Mouse (Mus musculus) left cerebral cortex, adult 18-20 months (tissue): ENCODE data around the gene Mc1r. TPM values are rescaled to one million over a fixed set of nuclear protein-coding genes. Genes with fewer than 3 reads are reported as not detected.
"Not testable (repeated sequence)": the region's sequence is repeated elsewhere in the genome, so short reads cannot be mapped to it uniquely, and the experiment has no call there.

Experiments used
- DNase-seq, 2 experiments: peaks; one replicate each; pipeline ENCODE4 v3.0.0; 2021 to 2022; ENCODE audit warnings: low spot score in 2 of 2, mixed read lengths in 1 of 2
- total RNA-seq, 2 experiments: library from RNA; stranded (reverse); gene quantifications; 2 replicates each; pipeline ENCODE4 v1.2.3; 2021

Gene Mc1r
- total RNA-seq, 2 experiments from 2014 or later, result 0.12 TPM; not detected in 1

- peak; percentile 87 to 92 for DNase-seq
Measured at GRCm38 (mm10) chr8:123411246-123411645, 4.3 kb downstream of the Mc1r start, which contains the start of gene Tubb3. Gene Tubb3, plus strand, starts transcription at chr8:123411424.

DNA sequence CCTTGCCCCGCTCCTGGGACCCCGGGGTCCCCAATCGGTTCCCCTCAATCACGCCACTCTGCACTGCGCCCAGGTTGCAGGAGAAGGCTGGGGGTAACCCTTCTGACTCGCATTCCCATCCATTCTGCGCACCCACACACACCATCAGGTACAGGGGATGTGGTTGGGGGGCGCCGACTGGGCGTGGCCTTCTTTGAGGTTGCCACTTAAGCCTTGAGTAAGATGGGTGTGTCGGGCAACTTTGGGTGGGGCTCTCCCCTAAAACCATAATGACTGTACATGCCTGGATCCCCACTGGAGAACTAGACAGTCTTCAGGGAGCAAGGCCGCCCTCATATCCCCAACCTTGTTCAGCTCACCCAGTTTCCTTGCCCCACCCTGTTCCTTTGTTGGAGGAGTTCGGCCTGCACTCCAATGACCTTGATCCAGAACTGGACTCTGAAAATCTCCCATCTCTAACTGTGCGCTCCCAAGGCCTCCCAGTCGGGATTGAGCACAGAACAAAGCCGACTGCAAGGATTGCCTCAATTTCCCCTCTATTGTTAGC, 4.9 kb downstream of the Mc1r start:
- DNase-seq, result no peak

GRCm38 (mm10) chr8:123412560-123413170, 5.8 kb downstream of the Mc1r start:
- DNase-seq, result peak; percentile 74 to 82

DNA sequence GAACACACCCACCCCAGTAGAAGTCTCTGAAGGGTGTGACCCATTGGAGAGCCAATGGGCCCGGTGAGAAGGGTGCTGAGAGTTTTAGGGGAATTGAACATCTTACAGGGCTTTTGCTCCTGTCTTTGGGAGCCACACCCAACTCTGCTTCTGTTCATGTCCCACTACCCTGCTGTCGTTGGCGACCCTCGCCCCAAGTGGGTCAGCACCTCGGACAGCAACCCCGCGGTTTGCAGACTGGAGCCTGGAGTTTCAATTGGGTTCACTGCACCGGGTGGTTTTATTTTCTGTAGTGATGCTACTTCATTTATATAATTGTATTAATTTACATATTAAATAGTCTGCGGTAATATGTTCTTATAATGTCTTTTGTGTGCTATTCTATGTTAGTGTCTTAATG, 7.3 kb downstream of the Mc1r start:
- DNase-seq, result no peak

GRCm38 (mm10) chr8:123414997-123415696, 8.2 kb downstream of the Mc1r start:
- not testable (repeated sequence) for DNase-seq

DNA sequence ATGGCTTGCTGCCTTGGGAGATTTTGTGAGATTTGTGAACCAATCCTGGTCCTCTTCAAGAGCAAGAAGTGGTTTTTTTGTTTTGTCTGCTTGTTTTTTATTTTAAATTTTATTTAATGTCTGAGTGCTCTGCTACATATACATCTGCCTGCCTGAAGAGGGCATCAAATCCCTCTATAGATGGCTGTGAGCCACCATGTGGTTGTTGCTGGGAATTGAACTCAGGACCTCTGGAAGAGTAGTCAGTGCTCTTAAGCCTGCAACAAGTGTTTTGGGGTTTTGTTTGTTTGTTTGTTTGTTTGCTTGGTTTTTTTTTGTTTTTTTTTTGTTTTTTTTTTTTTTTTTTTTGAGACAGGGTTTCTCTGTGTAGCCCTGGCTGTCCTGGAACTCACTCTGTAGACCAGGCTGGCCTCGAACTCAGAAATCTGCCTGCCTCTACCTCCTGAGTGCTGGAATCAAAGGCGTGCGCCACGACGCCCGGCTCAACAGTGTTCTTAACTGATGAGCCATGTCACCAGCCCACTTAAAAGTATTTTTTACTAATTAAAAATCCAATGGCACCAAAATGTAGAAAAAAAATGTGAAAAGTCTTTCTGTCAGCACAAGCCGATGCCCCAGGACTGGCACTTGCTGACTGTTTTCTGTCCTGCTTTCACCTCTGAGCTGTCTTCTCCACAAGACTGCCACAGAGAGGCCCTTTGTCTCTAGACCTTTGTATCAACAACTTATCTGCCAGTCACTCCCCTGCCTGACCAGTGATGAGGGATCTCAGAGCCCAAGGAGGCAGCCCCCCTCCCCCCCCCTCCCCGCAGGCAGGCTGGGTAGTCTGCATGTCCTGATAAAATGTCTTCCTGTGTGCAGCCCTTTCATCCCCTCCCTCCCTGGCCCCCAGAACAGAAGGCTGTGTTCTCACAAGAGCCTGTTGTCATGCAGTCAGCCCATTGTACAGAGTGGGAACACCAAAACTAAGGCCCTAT, 9.3 kb downstream of the Mc1r start:
- DNase-seq, result no peak

GRCm38 (mm10) chr8:123416944-123417555, 10.1 kb downstream of the Mc1r start:
- no peak for DNase-seq

DNA sequence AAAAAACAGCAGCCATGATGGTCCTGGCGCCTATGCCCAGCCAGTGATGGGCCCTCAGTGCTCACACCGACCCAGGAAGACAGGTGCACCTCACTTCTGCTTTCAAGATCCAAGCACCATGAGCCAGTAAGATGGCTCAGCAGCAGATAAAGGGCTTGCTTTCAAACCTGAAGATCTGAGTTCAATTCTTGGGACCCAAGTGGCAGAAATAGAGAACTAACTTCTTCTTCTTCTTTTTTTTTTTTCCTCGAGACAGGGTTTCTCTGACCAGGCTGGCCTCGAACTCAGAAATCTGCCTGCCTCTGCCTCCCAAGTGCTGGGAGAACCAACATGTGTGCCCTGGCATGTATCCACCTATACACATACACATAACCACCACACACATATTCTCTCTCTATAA, 12.8 kb downstream of the Mc1r start:
- no peak for DNase-seq

GRCm38 (mm10) chr8:123420525-123421281, 13.8 kb downstream of the Mc1r start:
- DNase-seq, result no peak

DNA sequence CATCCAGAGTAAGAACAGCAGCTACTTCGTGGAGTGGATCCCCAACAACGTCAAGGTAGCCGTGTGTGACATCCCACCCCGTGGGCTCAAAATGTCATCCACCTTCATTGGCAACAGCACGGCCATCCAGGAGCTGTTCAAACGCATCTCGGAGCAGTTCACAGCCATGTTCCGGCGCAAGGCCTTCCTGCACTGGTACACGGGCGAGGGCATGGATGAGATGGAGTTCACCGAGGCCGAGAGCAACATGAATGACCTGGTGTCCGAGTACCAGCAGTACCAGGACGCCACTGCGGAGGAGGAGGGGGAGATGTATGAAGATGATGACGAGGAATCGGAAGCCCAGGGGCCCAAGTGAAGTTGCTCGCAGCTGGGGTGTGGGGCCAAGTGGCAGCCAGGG, 14.4 kb downstream of the Mc1r start:
- DNase-seq, result no peak

DNA sequence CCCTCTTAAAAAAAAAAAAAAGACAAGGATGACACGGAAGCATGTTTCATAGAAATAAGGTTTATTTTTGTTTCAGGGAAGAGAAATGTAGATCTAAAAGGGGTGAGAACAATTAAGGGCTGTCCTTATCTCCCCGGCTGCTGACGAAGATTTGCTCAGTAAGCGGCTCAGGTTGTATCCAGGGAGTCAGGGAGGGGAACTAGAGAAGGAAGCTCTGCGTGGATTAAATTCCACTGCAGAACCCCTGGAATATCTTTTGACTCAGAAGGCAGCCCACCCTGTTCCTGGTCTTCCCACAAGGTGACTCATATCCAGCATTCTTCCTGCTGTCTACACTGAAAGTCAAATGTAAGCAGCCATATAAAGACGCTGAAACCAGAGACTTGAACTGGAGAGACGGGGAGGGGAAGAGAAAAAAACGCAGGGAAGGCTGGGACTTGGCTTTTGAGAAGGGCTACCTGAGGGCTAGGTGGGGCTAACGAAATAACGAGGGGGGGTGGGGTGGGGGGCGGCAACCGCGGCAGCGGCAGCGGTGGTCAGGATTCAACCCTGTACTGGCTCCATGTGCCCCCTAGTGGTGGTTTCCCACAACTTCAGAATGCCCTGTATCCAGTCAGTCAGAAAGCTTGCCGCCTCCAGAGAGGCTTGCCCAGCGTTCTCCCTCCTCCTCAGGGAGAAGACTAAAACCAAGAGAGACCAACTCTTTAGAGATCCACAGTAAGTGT, 15.3 kb downstream of the Mc1r start:
- peak; percentile 83 to 88 for DNase-seq

GRCm38 (mm10) chr8:123422781-123423159, 15.9 kb downstream of the Mc1r start:
- DNase-seq, result no peak

GRCm38 (mm10) chr8:123423441-123423840, 16.5 kb downstream of the Mc1r start, which contains the start of gene Def8:
Gene Def8, plus strand, starts transcription at chr8:123423527.
- no peak for DNase-seq

GRCm38 (mm10) chr8:123426511-123427509, 19.9 kb downstream of the Mc1r start:
- DNase-seq, result no peak

DNA sequence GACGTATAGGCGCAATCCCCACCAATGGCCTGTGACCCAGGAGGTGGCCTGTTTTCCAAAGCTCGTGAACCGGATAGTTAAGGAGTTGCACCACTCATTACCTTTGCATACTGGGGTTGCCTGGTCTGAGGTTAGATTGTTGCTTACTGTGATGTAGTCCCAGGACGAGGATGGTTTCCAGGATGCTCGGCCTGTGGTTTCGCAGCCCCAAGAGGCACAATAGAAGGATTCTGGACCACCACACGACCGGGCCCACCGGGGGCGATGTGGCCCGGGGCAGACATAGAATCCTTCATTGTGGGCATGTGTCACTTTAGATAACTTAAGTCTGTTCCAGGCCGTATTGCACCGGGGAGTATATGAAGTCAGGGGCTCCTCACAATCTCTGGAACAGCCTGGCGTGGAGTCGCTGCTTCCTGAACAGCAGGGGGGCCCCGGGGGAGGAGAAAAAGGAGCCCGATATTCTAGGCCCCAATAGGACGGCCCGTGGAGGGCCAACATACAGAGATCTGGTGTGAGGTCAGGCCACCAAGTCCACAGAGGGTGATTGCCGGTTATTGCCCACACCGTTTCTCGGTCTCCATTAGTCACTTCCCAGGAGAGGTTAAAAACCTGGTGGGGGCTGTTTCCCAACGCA, 20.9 kb downstream of the Mc1r start:
- DNase-seq, result no peak

DNA sequence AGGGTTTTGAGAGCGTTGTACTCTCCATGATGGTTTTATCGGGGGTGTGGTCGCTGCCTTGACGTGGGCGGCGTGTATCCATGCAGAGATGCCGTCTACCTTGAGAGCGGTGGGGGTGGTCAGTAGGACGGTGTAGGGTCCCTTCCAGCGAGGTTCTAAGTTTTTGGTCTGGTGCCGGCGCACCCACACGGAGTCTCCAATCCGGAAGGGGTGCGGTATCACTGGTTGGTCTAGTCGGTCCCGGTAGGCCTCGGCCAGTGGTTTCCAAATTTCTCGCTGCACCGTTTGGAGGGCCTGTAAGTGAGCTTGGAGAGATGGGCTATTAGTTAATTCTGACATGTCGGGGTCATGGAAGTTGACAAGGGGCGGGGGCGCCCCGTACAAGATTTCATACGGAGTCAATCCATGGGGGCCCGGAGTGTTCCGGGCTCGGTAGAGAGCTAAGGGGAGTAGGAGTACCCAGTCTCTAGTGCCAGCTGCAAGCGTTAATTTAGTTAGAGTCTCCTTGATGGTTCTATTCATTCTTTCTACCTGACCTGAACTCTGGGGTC, 21.5 kb downstream of the Mc1r start:
- no peak for DNase-seq

DNA sequence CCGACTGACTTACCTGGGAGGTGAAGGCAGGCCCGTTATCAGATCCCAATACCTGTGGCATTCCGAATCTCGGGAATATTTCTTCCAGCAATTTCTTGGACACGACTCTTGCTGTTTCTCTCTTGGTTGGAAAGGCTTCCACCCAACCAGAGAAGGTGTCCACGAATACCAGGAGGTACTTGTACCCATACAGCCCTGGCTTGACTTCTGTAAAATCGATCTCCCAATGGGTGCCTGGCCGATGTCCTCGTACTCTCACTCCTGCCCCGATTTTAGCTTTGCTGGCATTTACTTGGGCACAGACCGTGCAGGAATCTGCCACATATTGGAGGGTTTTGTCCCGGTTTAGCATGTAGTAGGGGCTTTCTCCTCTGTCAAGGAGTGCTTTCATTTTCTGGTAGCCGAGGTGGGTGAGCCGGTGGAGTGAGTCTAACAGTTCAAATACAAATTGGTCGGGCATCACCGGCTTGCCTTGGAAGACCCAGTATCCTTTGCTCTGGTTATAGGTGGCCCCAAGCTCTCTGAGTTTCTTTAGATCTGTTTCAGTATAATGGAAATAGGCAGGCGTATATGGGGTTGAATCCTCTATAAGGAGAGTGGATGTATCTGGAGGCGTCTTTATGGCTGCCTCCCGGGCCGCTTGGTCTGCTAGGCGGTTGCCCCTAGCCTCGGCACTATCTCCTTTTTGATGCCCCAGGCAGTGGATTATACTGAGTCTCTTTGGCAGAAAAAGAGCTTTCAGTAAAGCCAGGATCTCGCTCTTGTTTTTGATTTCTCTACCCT, 22.2 kb downstream of the Mc1r start:
- no peak for DNase-seq
